Mouse (Mus musculus): ENCODE measurements around the gene Capza2. TPM values are rescaled to one million over a fixed set of nuclear protein-coding genes. Genes with fewer than 3 reads are reported as not detected.

The Capza2 gene
- total and polyA plus RNA-seq, 3 experiments, result 67.8 to 251 (median 84.7) TPM

DNA sequence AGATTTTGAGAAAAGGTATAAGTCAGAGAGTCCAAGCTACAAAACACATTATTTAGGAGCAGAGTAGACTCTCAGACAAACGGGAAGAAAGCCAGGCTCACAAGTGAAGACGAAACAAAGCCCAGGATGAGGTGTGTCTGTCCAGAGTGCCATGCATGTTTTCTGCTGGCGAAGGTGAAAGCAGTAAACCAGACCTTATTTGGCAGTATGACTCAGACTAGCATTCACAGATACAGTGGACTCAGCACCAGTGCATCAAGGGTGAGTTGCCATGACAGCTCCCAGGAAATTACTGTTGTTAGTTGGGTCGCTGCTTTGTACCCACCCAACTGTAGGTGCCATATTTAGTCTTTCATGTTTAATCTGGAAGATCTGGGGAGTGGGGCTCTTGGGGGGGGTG, 23.4 kb upstream of the Capza2 start:
- no peak for TF ChIP-seq MAFK (IDR thresholded peaks at IDR 0.05; ENCODE audit: borderline replicate concordance, low read depth, low read length)
- no peak for TF ChIP-seq TCF12 (IDR thresholded peaks at IDR 0.05; ENCODE audit: low read depth, low read length)
- no peak for TF ChIP-seq POLR2A (IDR thresholded peaks at IDR 0.05; ENCODE audit: control insufficient read depth in 1 of 2, insufficient read depth in 1 of 2, low read depth in 1 of 2, low read length in 2 of 2, poor library complexity in 1 of 2)
- TF ChIP-seq POLR2AphosphoS2 (IDR thresholded peaks at IDR 0.05; ENCODE audit: low read length), result no peak
- no peak for TF ChIP-seq TBP (IDR thresholded peaks at IDR 0.05; ENCODE audit: low read depth, low read length)
- no peak for TF ChIP-seq RAD21 (IDR thresholded peaks at IDR 0.05; ENCODE audit: low read depth, low read length)
- no peak for TF ChIP-seq MYC (IDR thresholded peaks at IDR 0.05; ENCODE audit: low read depth, low read length)
- no peak for TF ChIP-seq NELFE (IDR thresholded peaks at IDR 0.05; ENCODE audit: low read depth, low read length)
- TF ChIP-seq MAX (IDR thresholded peaks at IDR 0.05; ENCODE audit: low read length), result no peak
- TF ChIP-seq TAL1 (IDR thresholded peaks at IDR 0.05; ENCODE audit: low read length), result no peak
- no peak for TF ChIP-seq KAT2A (conservative IDR thresholded peaks at IDR 0.05; ENCODE audit: low read depth, low read length)
- TF ChIP-seq USF1 (IDR thresholded peaks at IDR 0.05; ENCODE audit: low read depth, low read length), result no peak
- TF ChIP-seq BHLHE40 (IDR thresholded peaks at IDR 0.05; ENCODE audit: borderline replicate concordance, low read depth, low read length), result no peak
- no peak overlapping the region for H3K4me3 ChIP-seq (ENCODE audit: control insufficient read depth in 1 of 2, insufficient read depth in 1 of 2, low read depth in 2 of 2, low read length in 2 of 2)

DNA sequence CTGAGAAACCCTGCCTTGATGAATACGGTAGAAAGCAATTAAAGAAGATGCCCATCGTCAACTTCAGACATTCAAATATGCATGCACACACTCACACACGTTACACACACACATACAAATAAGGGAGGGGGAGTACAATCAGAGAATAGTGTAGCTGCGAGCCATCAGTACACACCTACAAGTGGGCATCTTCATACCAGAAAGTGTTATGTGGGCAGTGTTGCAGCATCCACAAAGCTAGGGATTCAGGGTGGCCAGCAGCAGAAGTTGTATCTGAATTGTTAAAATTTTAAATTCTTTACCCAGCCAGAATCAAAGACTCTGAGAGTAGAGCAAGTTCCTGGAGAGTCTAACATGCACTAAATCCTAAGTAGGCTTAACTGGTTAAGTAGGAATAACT, 15.2 kb upstream of the Capza2 start:
- Histone ChIP-seq H3K36me3 (ENCODE audit: control insufficient read depth in 1 of 2, insufficient read depth in 2 of 2, low read length in 2 of 2) (no peaks in the 10 kb centered on the region), H3K27ac (ENCODE audit: control insufficient read depth, low read depth, low read length) (no peak overlapping the region), H3K4me1 (ENCODE audit: control insufficient read depth in 1 of 2, insufficient read depth in 2 of 2, low read length in 2 of 2) (no peaks in the 10 kb centered on the region), H3K9ac (ENCODE audit: control insufficient read depth, low read depth, low read length, poor library complexity, severe bottlenecking) (no peak overlapping the region), H3K4me3 (ENCODE audit: control insufficient read depth in 1 of 2, insufficient read depth in 1 of 2, low read depth in 2 of 2, low read length in 2 of 2) (no peak overlapping the region), H3K79me2 (ENCODE audit: control insufficient read depth, insufficient read depth, low read length, poor library complexity) (no peaks in the 10 kb centered on the region), H3K9me3 (replicated peaks; ENCODE audit: insufficient read depth, low read length) (no peaks in the 10 kb centered on the region), H3K27me3 (ENCODE audit: control insufficient read depth in 1 of 2, insufficient read depth in 2 of 2, low read length in 2 of 2) (peaks cover 2 to 3% of the 10 kb centered on the region in 2 experiments; a peak in 2 of 4 replicates)
- no peak for DNase-seq (ENCODE audit: low read depth, low spot score)
- TF ChIP-seq ZKSCAN1 (IDR thresholded peaks at IDR 0.05; ENCODE audit: low read depth, low read length) (no peak), MYB (IDR thresholded peaks at IDR 0.05; ENCODE audit: low read depth, low read length) (no peak), POLR2AphosphoS2 (IDR thresholded peaks at IDR 0.05; ENCODE audit: low read length) (no peak), EP300 (IDR thresholded peaks at IDR 0.05; ENCODE audit: low read depth in 1 of 2, low read length in 2 of 2) (no peak), USF2 (IDR thresholded peaks at IDR 0.05; ENCODE audit: borderline replicate concordance in 1 of 2, insufficient read depth in 1 of 2, low read depth in 1 of 2, low read length in 2 of 2) (no peak), E2F4 (IDR thresholded peaks at IDR 0.05; ENCODE audit: borderline replicate concordance, low read depth, low read length) (no peak)

More for the DNA sequence above, 23.4 kb upstream of the Capza2 start:
- H3K27ac ChIP-seq (ENCODE audit: control insufficient read depth, low read depth, low read length), result no peak overlapping the region
- no peaks in the 10 kb centered on the region for H3K9me3 ChIP-seq (replicated peaks; ENCODE audit: insufficient read depth, low read length)
- no peaks in the 10 kb centered on the region for H3K36me3 ChIP-seq (ENCODE audit: control insufficient read depth in 1 of 2, insufficient read depth in 2 of 2, low read length in 2 of 2)
- H3K4me1 ChIP-seq (ENCODE audit: control insufficient read depth in 1 of 2, insufficient read depth in 2 of 2, low read length in 2 of 2), result no peaks in the 10 kb centered on the region
- DNase-seq (ENCODE audit: low read depth, low spot score), result no peak
- no peaks in the 10 kb centered on the region for H3K79me2 ChIP-seq (ENCODE audit: control insufficient read depth, insufficient read depth, low read length, poor library complexity)
- H3K9ac ChIP-seq (ENCODE audit: control insufficient read depth, low read depth, low read length, poor library complexity, severe bottlenecking), result no peak overlapping the region
- no peaks in the 10 kb centered on the region; a peak in 1 of 4 replicates for H3K27me3 ChIP-seq (ENCODE audit: control insufficient read depth in 1 of 2, insufficient read depth in 2 of 2, low read length in 2 of 2)
